Mouse (Mus musculus): Measurements from ENCODE around the gene Rasgef1c. TPM values are rescaled to one million over a fixed set of nuclear protein-coding genes. Genes with fewer than 3 reads are reported as not detected.

Rasgef1c gene
- polyA plus RNA-seq (2012; rRNA removed) = 0.67 and 1.0 TPM in 2 replicates

DNA sequence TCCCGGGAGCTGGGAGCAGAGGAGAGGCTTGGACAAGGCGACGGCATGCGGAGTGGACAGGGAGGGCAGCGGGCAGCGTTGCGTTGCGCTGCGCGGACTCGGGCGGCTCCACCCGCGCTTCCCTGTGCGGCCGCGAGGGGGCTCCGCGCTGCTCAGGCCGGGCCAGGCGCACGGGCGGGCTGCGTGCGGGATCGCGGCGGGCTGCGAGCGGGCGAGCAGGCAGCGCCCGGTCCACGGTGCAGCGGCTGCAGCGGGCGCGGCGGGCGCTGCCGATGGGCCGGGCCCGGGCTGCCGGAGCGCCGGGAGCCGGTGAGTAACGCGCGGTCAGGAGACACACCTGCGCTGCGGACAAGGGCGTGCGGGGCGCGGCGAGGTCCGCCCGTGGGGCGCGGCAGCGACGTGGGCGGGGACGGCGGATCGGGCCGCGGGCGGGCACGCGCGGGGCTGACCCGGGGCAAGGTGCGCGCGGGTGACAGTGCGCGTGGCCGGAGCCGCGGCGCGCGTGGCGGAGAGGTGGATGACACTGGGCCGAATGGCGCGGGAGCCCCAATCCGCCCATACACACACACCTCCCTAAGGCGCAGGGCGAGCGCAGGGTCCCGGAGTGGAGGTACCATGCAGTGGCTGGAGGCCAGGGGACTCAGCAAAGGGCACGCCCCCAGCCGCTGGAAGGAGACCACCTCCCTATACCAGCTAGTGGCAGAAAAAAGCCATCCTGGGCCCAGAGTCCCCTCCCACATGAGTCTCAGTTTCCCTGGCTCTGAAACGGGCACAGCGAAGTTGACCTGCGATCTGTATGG lies at the start of gene Rasgef1c:
Gene Rasgef1c, plus strand, starts transcription at position 177 of the 800 bp plus-strand sequence.

DNA sequence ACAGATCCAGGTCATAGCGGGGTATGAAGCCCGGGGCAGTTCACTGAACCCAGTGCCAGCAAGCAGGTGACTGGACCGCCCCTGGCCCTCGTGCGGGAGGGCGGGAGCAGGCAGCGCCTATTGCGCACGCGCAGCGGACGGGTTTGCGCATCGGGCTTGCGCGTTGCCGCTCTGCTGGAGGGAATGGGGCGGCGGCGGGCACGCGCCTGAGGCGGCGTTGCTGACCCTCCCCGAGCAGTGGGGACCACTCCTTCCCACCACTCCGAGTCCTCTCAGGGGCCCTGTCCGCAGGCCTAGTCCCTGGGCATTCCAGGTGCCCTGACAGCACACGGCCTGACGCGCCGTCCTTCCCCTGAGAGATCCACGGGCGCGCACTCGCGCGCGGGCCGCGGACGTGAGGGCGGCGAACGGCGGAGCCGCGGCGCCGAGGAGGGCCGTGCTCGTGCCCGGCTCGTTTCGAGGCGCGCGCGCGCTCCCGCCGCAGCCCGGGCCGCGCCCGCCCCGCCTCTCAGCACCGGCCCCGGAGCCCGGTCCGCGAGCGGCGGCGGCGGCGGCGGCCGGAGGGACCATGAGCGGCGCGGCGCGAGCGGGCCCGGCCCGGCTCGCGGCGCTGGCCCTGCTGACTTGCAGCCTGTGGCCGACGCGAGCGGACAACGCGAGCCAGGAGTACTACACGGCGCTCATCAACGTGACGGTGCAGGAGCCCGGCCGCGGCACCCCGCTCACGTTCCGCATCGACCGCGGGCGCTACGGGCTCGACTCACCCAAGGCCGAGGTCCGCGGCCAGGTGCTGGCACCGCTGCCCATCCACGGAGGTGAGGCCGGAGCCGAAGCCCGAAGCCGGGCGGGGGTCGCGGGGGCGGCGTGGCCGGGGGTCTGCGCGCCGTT lies 123.4 kb downstream of the Rasgef1c start, which contains the start of gene Rnf130:
Gene Rnf130, plus strand, starts transcription at position 514 of the 888 bp plus-strand sequence.

Other genes with a start within 250 kb of the Rasgef1c start
- gene Scgb3a1, start 238.2 kb upstream of the Rasgef1c start, polyA plus RNA-seq (2012; rRNA removed) = 3.6 and 4.4 TPM in 2 replicates
- gene Cnot6, start 189.1 kb upstream of the Rasgef1c start, polyA plus RNA-seq (2012; rRNA removed) = 20.1 and 21.7 TPM in 2 replicates
- 11.0 and 14.4 TPM in 2 replicates for gene Gfpt2, start 107.7 kb upstream of the Rasgef1c start, polyA plus RNA-seq (2012; rRNA removed)
- gene Mapk9, start 55.1 kb upstream of the Rasgef1c start, polyA plus RNA-seq (2012; rRNA removed) = 22.2 and 27.5 TPM in 2 replicates
- gene Rnf130, start 123.5 kb downstream of the Rasgef1c start, polyA plus RNA-seq (2012; rRNA removed) = 134 and 225 TPM in 2 replicates
- 80.3 and 86.6 TPM in 2 replicates for gene Tbc1d9b, start 229.6 kb downstream of the Rasgef1c start, polyA plus RNA-seq (2012; rRNA removed)

All from ovary, adult 2 months (tissue).